Mouse (Mus musculus) heart, adult 2 months (tissue): ENCODE results near the gene Trem3.

Source experiments
- CTCF ChIP-seq: fragments of 200-600 bp; IDR thresholded peaks from 2 replicates; pipeline ENCODE4 v1.8.1; 2022; ENCODE audit warnings: antibody characterized with exemption, mild to moderate bottlenecking, moderate library complexity
- EP300 ChIP-seq: fragments of 200-500 bp; IDR thresholded peaks from 2 replicates; pipeline ENCODE4 v1.6.1; 2011; ENCODE audit warnings: low read depth, low read length, control low read depth; ENCODE audit not compliant: insufficient read depth
- POLR2A ChIP-seq: fragments of 200-500 bp; IDR thresholded peaks from 2 replicates; pipeline ENCODE4 v1.6.1; 2011; ENCODE audit warnings: mild to moderate bottlenecking, low read depth, low read length, control low read depth; ENCODE audit not compliant: insufficient read depth

GRCm38 (mm10) chr17:48234550-48234949, 13.0 kb upstream of the Trem3 start:
- no peak for TF ChIP-seq CTCF
- TF ChIP-seq POLR2A = no peak
- no peak for TF ChIP-seq EP300
